Comparison of ENCODE assay signal across 7 mouse cellular contexts in genomic region chr2:154417107-154417506, GRCm38 (mm10). TPM values are rescaled to one million over a fixed set of nuclear protein-coding genes. Genes with fewer than 3 reads are reported as not detected.
A peak's percentile ranks its signal among the peaks of the same experiment; 100 is the strongest.
DNase-seq lines count a peak whose midpoint lies in the region; ATAC-seq and TF ChIP-seq lines count a peak whose summit lies in the region.

No protein-coding gene starts in this region.

- no peak overlapping the region for H3K4me2 ChIP-seq in midbrain, embryonic 16.5 days (ENCODE audit: low read length)
- no peak overlapping the region for H3K4me2 ChIP-seq in liver, postnatal 0 days (ENCODE audit: low read depth, low read length)

- H3K27ac ChIP-seq in midbrain, embryonic 10.5 days (replicated peaks), result 0 out of 2 replicates have a peak overlapping the region, but pooled peaks have one; percentile 46
- no peak overlapping the region for H3K27ac ChIP-seq in midbrain, embryonic 16.5 days (ENCODE audit: low read length)
- H3K27ac ChIP-seq in liver, postnatal 0 days (ENCODE audit: low read depth), result no peak overlapping the region

- TF ChIP-seq EP300 in liver, postnatal 0 days (IDR thresholded peaks at IDR 0.05; ENCODE audit: low read depth), result no peak

- no peaks in the 10 kb centered on the region for H3K9me3 ChIP-seq in midbrain, embryonic 10.5 days (replicated peaks)
- no peaks in the 10 kb centered on the region for H3K9me3 ChIP-seq in midbrain, embryonic 16.5 days (replicated peaks; ENCODE audit: control insufficient read depth, low read length, poor library complexity, severe bottlenecking)
- no peaks in the 10 kb centered on the region for H3K9me3 ChIP-seq in liver, postnatal 0 days (ENCODE audit: low read length)

- H3K27me3 ChIP-seq in midbrain, embryonic 10.5 days (ENCODE audit: low read depth, poor library complexity, severe bottlenecking), result no peaks in the 10 kb centered on the region
- no peaks in the 10 kb centered on the region for H3K27me3 ChIP-seq in midbrain, embryonic 16.5 days (ENCODE audit: control insufficient read depth, insufficient read depth, low read depth, low read length)
- H3K27me3 ChIP-seq in liver, postnatal 0 days (ENCODE audit: insufficient read depth, low read length), result no peaks in the 10 kb centered on the region

- intact Hi-C loops in heart, postnatal 10 days (cut with DNase I), result loop anchor here (1.0 to 2.0 kb wide), 2 partner anchors 122 to 196 kb away; partner anchors contain the start of genes 4930519P11Rik and Zfp341

- no peak for ATAC-seq in midbrain, embryonic 16.5 days
- ATAC-seq in liver, postnatal 0 days, result no peak

- TF ChIP-seq CTCF in liver, postnatal 0 days (IDR thresholded peaks at IDR 0.05; ENCODE audit: low read depth), result peak; percentile 86

- H3K4me3 ChIP-seq in midbrain, embryonic 10.5 days, result no peak overlapping the region
- no peak overlapping the region for H3K4me3 ChIP-seq in midbrain, embryonic 16.5 days (ENCODE audit: low read depth, low read length)
- H3K4me3 ChIP-seq in liver, postnatal 0 days (ENCODE audit: low read depth, low read length), result no peak overlapping the region

- H3K9ac ChIP-seq in midbrain, embryonic 16.5 days (ENCODE audit: low read depth, low read length), result no peak overlapping the region
- no peak overlapping the region for H3K9ac ChIP-seq in liver, postnatal 0 days (replicated peaks)

- WGBS in midbrain, embryonic 10.5 days, result 5% methylated on average over 3 of the region's 3 CpGs
- WGBS in midbrain, embryonic 16.5 days, result 0% methylated on average over 3 of the region's 3 CpGs
- 27% methylated on average over 3 of the region's 3 CpGs for WGBS in liver, postnatal 0 days (ENCODE audit: insufficient replicate concordance)

- DNase-seq in midbrain, embryonic 10.5 days (ENCODE audit: low spot score), result peak; percentile 75
- peak; percentile 88 for DNase-seq in ZHBTc4 (ENCODE audit: low read depth, low spot score)
- DNase-seq in cerebellum, postnatal 25 days, result peak; percentile 75 to 92
- peak; percentile 76 to 91 for DNase-seq in heart, postnatal 10 days
- peak; percentile 78 for DNase-seq in liver, postnatal 0 days
- peak; percentile 88 for DNase-seq in right cerebral cortex, postnatal 14 days

- H3K36me3 ChIP-seq in midbrain, embryonic 10.5 days, result no peaks in the 10 kb centered on the region
- H3K36me3 ChIP-seq in midbrain, embryonic 16.5 days (ENCODE audit: control insufficient read depth, insufficient read depth, low read length), result no peaks in the 10 kb centered on the region
- H3K36me3 ChIP-seq in liver, postnatal 0 days (replicated peaks; ENCODE audit: insufficient read depth, low read length), result no peaks in the 10 kb centered on the region

- peaks cover 29% of the 10 kb centered on the region for H3K4me1 ChIP-seq in midbrain, embryonic 10.5 days
- no peaks in the 10 kb centered on the region; the same call in 1 of the 2 replicates for H3K4me1 ChIP-seq in midbrain, embryonic 16.5 days (ENCODE audit: control insufficient read depth, insufficient read depth, low read length)
- no peaks in the 10 kb centered on the region for H3K4me1 ChIP-seq in liver, postnatal 0 days (ENCODE audit: insufficient read depth)

RNA-seq across cellular contexts. Expression of gene Snta1, which starts 9.2 kb away (rescaled TPM):
- 3.0 and 5.1 TPM in 2 replicates for polyA plus RNA-seq in midbrain, embryonic 10.5 days (2016; fragmentation: Nextera tagmentation; extraction: Ambion mirVana)
- polyA plus RNA-seq in midbrain, embryonic 16.5 days (2015; fragmentation: Nextera tagmentation; extraction: Ambion mirVana), result 9.2 and 12.3 TPM in 2 replicates
- total RNA-seq in heart, postnatal 10 days (2021), result 100 to 1,000 TPM in 1 of 2 experiments, 10 to 100 TPM in 1; 82.6 to 106 TPM
- 4.7 and 6.0 TPM in 2 replicates for polyA plus RNA-seq in liver, postnatal 0 days (2015; fragmentation: Nextera tagmentation; extraction: Ambion mirVana)

RNA-seq across cellular contexts. Expression of gene Cbfa2t2, which starts 19.2 kb away (rescaled TPM):
- polyA plus RNA-seq in midbrain, embryonic 10.5 days (2016; fragmentation: Nextera tagmentation; extraction: Ambion mirVana), result 67.4 and 88.4 TPM in 2 replicates
- 50.2 and 53.1 TPM in 2 replicates for polyA plus RNA-seq in midbrain, embryonic 16.5 days (2015; fragmentation: Nextera tagmentation; extraction: Ambion mirVana)
- 10 to 100 TPM; 23.5 to 25.3 TPM for total RNA-seq in heart, postnatal 10 days (2021)
- 3.9 and 6.0 TPM in 2 replicates for polyA plus RNA-seq in liver, postnatal 0 days (2015; fragmentation: Nextera tagmentation; extraction: Ambion mirVana)

RNA-seq across cellular contexts. Expression of gene Cdk5rap1, which starts 44.3 kb away (rescaled TPM):
- 14.2 and 15.9 TPM in 2 replicates for polyA plus RNA-seq in midbrain, embryonic 10.5 days (2016; fragmentation: Nextera tagmentation; extraction: Ambion mirVana)
- 12.2 and 16.3 TPM in 2 replicates for polyA plus RNA-seq in midbrain, embryonic 16.5 days (2015; fragmentation: Nextera tagmentation; extraction: Ambion mirVana)
- 10 to 100 TPM; 13.6 to 16.3 TPM for total RNA-seq in heart, postnatal 10 days (2021)
- polyA plus RNA-seq in liver, postnatal 0 days (2015; fragmentation: Nextera tagmentation; extraction: Ambion mirVana), result 5.1 and 23.7 TPM in 2 replicates
